Mouse (Mus musculus): ENCODE measurements at regions not wholly inside any gene's neighbourhood (a gene's known extent, or its start where the extent isn't known, plus 50 kb on each side); places are given as distances from the start of the nearest gene placed in this dataset.

DNA sequence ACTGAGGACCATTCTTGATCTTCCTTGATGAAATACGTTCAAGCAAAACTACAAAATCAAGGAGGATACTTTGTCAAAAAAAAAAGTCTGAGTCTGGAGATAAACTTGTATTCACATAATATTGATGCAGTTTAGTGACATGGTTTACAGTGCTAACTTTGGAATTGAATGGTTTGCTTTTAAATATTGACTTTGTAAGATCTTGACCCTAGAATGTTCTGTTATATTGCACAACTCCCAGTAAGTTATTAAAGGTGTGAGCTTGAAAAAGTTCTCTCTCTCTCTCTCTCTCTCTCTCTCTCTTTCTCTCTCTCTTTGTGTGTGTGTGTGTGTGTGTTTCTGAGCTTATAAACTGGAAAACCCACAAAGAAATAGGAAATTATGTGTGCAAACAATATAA is 186.9 kb upstream of the Bdnf start:
- TF ChIP-seq CTCF (IDR thresholded peaks at IDR 0.05; ENCODE audit: borderline replicate concordance, insufficient read depth, low read depth, low read length) (no peak), POLR2A (IDR thresholded peaks at IDR 0.05; ENCODE audit: borderline replicate concordance, insufficient read depth, low read length) (no peak)

Data from cerebellum, adult 2 months (tissue).